Mouse (Mus musculus) neural tube, embryonic 15.5 days (tissue): ENCODE results near the gene Ppil2. TPM values are rescaled to one million over a fixed set of nuclear protein-coding genes. Genes with fewer than 3 reads are reported as not detected.

Experiments used
- ATAC-seq: fragments of 200-750 bp; cut with Nextera tagmentation; 2 replicates; pipeline ENCODE4 v1.8.0; 2017; ENCODE audit warnings: mild to moderate bottlenecking, moderate TSS enrichment, moderate library complexity; ENCODE audit not compliant: low FRiP score
- H3K27ac ChIP-seq: fragments of 300-500 bp; sonication (generic); replicated peaks from 2 replicates; pipeline ENCODE4 v1.5.1; 2015; ENCODE audit warnings: mild to moderate bottlenecking, inconsistent platforms
- H3K27me3 ChIP-seq: fragments of 300-500 bp; sonication (generic); replicated peaks from 2 replicates; pipeline ENCODE4 v1.6.1; 2015; ENCODE audit warnings: inconsistent platforms
- H3K36me3 ChIP-seq: fragments of 300-500 bp; sonication (generic); 2 replicates; pipeline ENCODE4 v1.6.1; 2015; ENCODE audit warnings: inconsistent platforms
- H3K4me1 ChIP-seq: fragments of 300-500 bp; sonication (generic); 2 replicates; pipeline ENCODE4 v1.6.1; 2015; ENCODE audit warnings: inconsistent platforms
- H3K4me2 ChIP-seq: fragments of 300-500 bp; sonication (generic); 2 replicates; pipeline ENCODE4 v1.6.1; 2015; ENCODE audit warnings: inconsistent platforms, mild to moderate bottlenecking, moderate library complexity
- H3K4me3 ChIP-seq: fragments of 300-500 bp; sonication (generic); replicated peaks from 2 replicates; pipeline ENCODE4 v1.5.1; 2015; ENCODE audit warnings: mild to moderate bottlenecking, inconsistent platforms
- H3K9ac ChIP-seq: fragments of 300-500 bp; sonication (generic); replicated peaks from 2 replicates; pipeline ENCODE4 v1.6.1; 2015; ENCODE audit warnings: mild to moderate bottlenecking, inconsistent platforms
- H3K9me3 ChIP-seq: fragments of 300-500 bp; sonication (generic); replicated peaks from 2 replicates; pipeline ENCODE4 v1.6.1; 2016; ENCODE audit warnings: inconsistent platforms
- WGBS: fragments of 180-500 bp; shearing (Covaris S2); methylation state at CpG from one replicate; pipeline ENCODE4 v1.1.7; 2015; ENCODE audit warnings: mixed read lengths; 5-methylcytosine and 5-hydroxymethylcytosine counted together
- microRNA counts: library from miRNA; unstranded; fragments of <30 nt; microRNA quantifications from one replicate; lab custom pipeline; 2016
- microRNA-seq: library from miRNA; unstranded; fragments of <30 nt; microRNA quantifications from one replicate; pipeline ENCODE4, GENCODE M21; 2017
- polyA plus RNA-seq: library from polyadenylated mRNA; unstranded; fragments of >200 nt; fragmentation: Nextera tagmentation; extraction: Ambion mirVana; gene quantifications from 2 replicates; pipeline ENCODE4 v1.2.1, GENCODE M21; 2015

The Ppil2 gene
- polyA plus RNA-seq, 1 experiment from 2014 or later, result 134 TPM

GRCm38 (mm10) chr16:17067552-17067951 lies 43.5 kb downstream of the Ppil2 start:
- WGBS, result 90% methylated on average over 2 of the region's 2 CpGs
- H3K27ac ChIP-seq, result no peak overlapping the region
- no peak overlapping the region for H3K4me3 ChIP-seq
- H3K4me1 ChIP-seq, result peaks cover 17% of the 10 kb centered on the region
- no peak overlapping the region for H3K9ac ChIP-seq
- ATAC-seq, result no peak
- H3K27me3 ChIP-seq, result no peaks in the 10 kb centered on the region
- no peak overlapping the region for H3K4me2 ChIP-seq
- H3K9me3 ChIP-seq, result no peaks in the 10 kb centered on the region
- H3K36me3 ChIP-seq, result no peaks in the 10 kb centered on the region

GRCm38 (mm10) chr16:17062338-17062737 lies 48.7 kb downstream of the Ppil2 start:
- 79% methylated on average over 1 of the region's 1 CpGs for WGBS
- H3K9ac ChIP-seq, result no peak overlapping the region
- H3K4me2 ChIP-seq, result no peak overlapping the region
- ATAC-seq, result no peak
- H3K4me3 ChIP-seq, result no peak overlapping the region
- H3K27me3 ChIP-seq, result no peaks in the 10 kb centered on the region
- H3K27ac ChIP-seq, result no peak overlapping the region
- H3K4me1 ChIP-seq, result no peaks in the 10 kb centered on the region
- no peaks in the 10 kb centered on the region for H3K9me3 ChIP-seq
- H3K36me3 ChIP-seq, result no peaks in the 10 kb centered on the region

GRCm38 (mm10) chr16:17055584-17055983 lies 55.5 kb downstream of the Ppil2 start:
- Histone ChIP-seq H3K4me3 (no peak overlapping the region), H3K36me3 (no peaks in the 10 kb centered on the region), H3K27ac (peak overlapping the region; percentile 63), H3K4me2 (no peak overlapping the region), H3K9me3 (no peaks in the 10 kb centered on the region), H3K4me1 (peaks cover 11% of the 10 kb centered on the region; the same call in 1 of the 2 replicates), H3K9ac (no peak overlapping the region), H3K27me3 (no peaks in the 10 kb centered on the region)
- peak; percentile 45 for ATAC-seq
- 36% methylated on average over 3 of the region's 3 CpGs for WGBS

- H3K36me3 ChIP-seq, result no peaks in the 10 kb centered on the region; the same call in 1 of the 2 replicates
- 53% methylated on average over 3 of the region's 3 CpGs for WGBS
- no peak overlapping the region for H3K9ac ChIP-seq
- no peak overlapping the region for H3K4me2 ChIP-seq
- peaks cover 11% of the 10 kb centered on the region; the same call in 1 of the 2 replicates for H3K4me1 ChIP-seq
- no peak overlapping the region for H3K4me3 ChIP-seq
- H3K27ac ChIP-seq, result no peak overlapping the region
- no peaks in the 10 kb centered on the region for H3K27me3 ChIP-seq
- ATAC-seq, result 0 out of 2 replicates have a peak, but pooled peaks have one; percentile 13
- H3K9me3 ChIP-seq, result no peaks in the 10 kb centered on the region
Measured at GRCm38 (mm10) chr16:17053903-17054302, 57.2 kb downstream of the Ppil2 start.

- H3K4me1 ChIP-seq, result peaks cover 11% of the 10 kb centered on the region; the same call in 1 of the 2 replicates
- H3K27me3 ChIP-seq, result no peaks in the 10 kb centered on the region
- no peak overlapping the region for H3K4me3 ChIP-seq
- 83% methylated on average over 7 of the region's 7 CpGs for WGBS
- H3K9me3 ChIP-seq, result no peaks in the 10 kb centered on the region
- H3K9ac ChIP-seq, result no peak overlapping the region
- H3K4me2 ChIP-seq, result no peak overlapping the region
- no peak overlapping the region for H3K27ac ChIP-seq
- peaks cover 15% of the 10 kb centered on the region for H3K36me3 ChIP-seq
- no peak for ATAC-seq
Measured at GRCm38 (mm10) chr16:17052087-17052486, 59.0 kb downstream of the Ppil2 start.

- ATAC-seq, result no peak
- H3K9ac ChIP-seq, result no peak overlapping the region
- no peak overlapping the region for H3K4me3 ChIP-seq
- no peaks in the 10 kb centered on the region for H3K4me1 ChIP-seq
- peaks cover 24% of the 10 kb centered on the region for H3K36me3 ChIP-seq
- 93% methylated on average over 1 of the region's 1 CpGs for WGBS
- no peaks in the 10 kb centered on the region for H3K9me3 ChIP-seq
- no peaks in the 10 kb centered on the region for H3K27me3 ChIP-seq
- no peak overlapping the region for H3K27ac ChIP-seq
- no peak overlapping the region for H3K4me2 ChIP-seq
Measured at GRCm38 (mm10) chr16:17049886-17050285, 61.2 kb downstream of the Ppil2 start.

- Histone ChIP-seq H3K36me3 (peaks cover 56% of the 10 kb centered on the region), H3K4me3 (no peak overlapping the region), H3K9me3 (no peaks in the 10 kb centered on the region), H3K27ac (no peak overlapping the region), H3K9ac (no peak overlapping the region), H3K27me3 (no peaks in the 10 kb centered on the region), H3K4me2 (no peak overlapping the region), H3K4me1 (no peaks in the 10 kb centered on the region)
- 29% methylated on average over 3 of the region's 3 CpGs for WGBS
- no peak for ATAC-seq
Measured at GRCm38 (mm10) chr16:17045287-17045686, 65.8 kb downstream of the Ppil2 start.

GRCm38 (mm10) chr16:17044320-17044719 lies 66.7 kb downstream of the Ppil2 start:
- Histone ChIP-seq H3K9me3 (no peaks in the 10 kb centered on the region), H3K36me3 (peaks cover 64% of the 10 kb centered on the region), H3K9ac (no peak overlapping the region), H3K4me3 (no peak overlapping the region), H3K4me1 (no peaks in the 10 kb centered on the region), H3K27ac (no peak overlapping the region), H3K4me2 (no peak overlapping the region), H3K27me3 (no peaks in the 10 kb centered on the region)
- ATAC-seq, result no peak
- 75% methylated on average over 3 of the region's 3 CpGs for WGBS

- WGBS, result 100% methylated on average over 1 of the region's 1 CpGs
- Histone ChIP-seq H3K27me3 (no peaks in the 10 kb centered on the region), H3K4me2 (no peak overlapping the region), H3K4me3 (no peak overlapping the region), H3K4me1 (no peaks in the 10 kb centered on the region), H3K9me3 (no peaks in the 10 kb centered on the region), H3K27ac (no peak overlapping the region), H3K9ac (no peak overlapping the region), H3K36me3 (peaks cover 73% of the 10 kb centered on the region)
- no peak for ATAC-seq
Measured at GRCm38 (mm10) chr16:17041417-17041816, 69.6 kb downstream of the Ppil2 start.

- no peak overlapping the region for H3K27ac ChIP-seq
- H3K4me2 ChIP-seq, result no peak overlapping the region
- no peak overlapping the region for H3K4me3 ChIP-seq
- 97% methylated on average over 3 of the region's 3 CpGs for WGBS
- H3K27me3 ChIP-seq, result no peaks in the 10 kb centered on the region
- H3K36me3 ChIP-seq, result peaks cover 75% of the 10 kb centered on the region
- no peak for ATAC-seq
- H3K9ac ChIP-seq, result no peak overlapping the region
- H3K4me1 ChIP-seq, result no peaks in the 10 kb centered on the region
- H3K9me3 ChIP-seq, result no peaks in the 10 kb centered on the region
Measured at GRCm38 (mm10) chr16:17040716-17041115, 70.3 kb downstream of the Ppil2 start.

MicroRNAs encoded within 50 kb of the gene (microRNA counts, 519-probe panel; counts per million panel counts)
- microRNA mmu-miR-130b (lab: Ali Mortazavi, UCI), result 3,412 counts per million, percentile 83 among the panel's probes with 10 or more counts
- 2,812 counts per million, percentile 67 among the panel's probes with 10 or more counts for microRNA mmu-miR-301b (lab: Ali Mortazavi, UCI)

Small RNAs within 50 kb of the gene (microRNA-seq; reads per million reads assigned to microRNA genes)
- gene Mir130b (3,218 reads per million, percentile 90 among the genes with 10 or more reads in this experiment), gene Mir301b (85.2 reads per million, percentile 50 among the genes with 10 or more reads in this experiment)

Other genes starting within 250 kb of the Ppil2 start
- gene Igll1, start 247.3 kb downstream of the Ppil2 start, polyA plus RNA-seq, result 0.57 TPM in 1 of 2 replicates, not detected in the other
- 69.8 and 70.6 TPM in 2 replicates for gene Top3b, start 240.5 kb downstream of the Ppil2 start, polyA plus RNA-seq
- 1.5 and 1.6 TPM in 2 replicates for gene Vpreb1, start 240.4 kb downstream of the Ppil2 start, polyA plus RNA-seq
- gene Ppm1f, start 214.8 kb downstream of the Ppil2 start, polyA plus RNA-seq, result 25.6 and 27.8 TPM in 2 replicates
- 184 and 188 TPM in 2 replicates for gene Mapk1, start 127.9 kb downstream of the Ppil2 start, polyA plus RNA-seq
- gene Ypel1, start 41.6 kb downstream of the Ppil2 start, polyA plus RNA-seq, result 77.5 and 94.9 TPM in 2 replicates
- gene 2610318N02Rik, start 13.9 kb upstream of the Ppil2 start, polyA plus RNA-seq, result 13.1 and 16.2 TPM in 2 replicates
- gene Sdf2l1, start 21.1 kb upstream of the Ppil2 start, polyA plus RNA-seq, result 38.4 and 57.3 TPM in 2 replicates
- gene Ydjc, start 33.4 kb upstream of the Ppil2 start, polyA plus RNA-seq, result 45.6 and 52.3 TPM in 2 replicates
- 2.7 and 3.5 TPM in 2 replicates for gene Ccdc116, start 36.0 kb upstream of the Ppil2 start, polyA plus RNA-seq
- 288 and 306 TPM in 2 replicates for gene Ube2l3, start 91.4 kb upstream of the Ppil2 start, polyA plus RNA-seq
- 1.9 and 2.1 TPM in 2 replicates for gene Rimbp3, start 97.3 kb upstream of the Ppil2 start, polyA plus RNA-seq
- gene Hic2, start 122.3 kb upstream of the Ppil2 start, polyA plus RNA-seq, result 6.7 and 7.4 TPM in 2 replicates
- gene Tmem191c, start 164.8 kb upstream of the Ppil2 start, polyA plus RNA-seq, result 87.0 and 112 TPM in 2 replicates
- gene Serpind1, start 220.1 kb upstream of the Ppil2 start, polyA plus RNA-seq, result 1.0 and 1.9 TPM in 2 replicates